Mouse (Mus musculus) A20 (cell line): ENCODE data around the gene Nfe2.
"Not testable (repeated sequence)": the region's sequence is repeated elsewhere in the genome, so short reads cannot be mapped to it uniquely, and the experiment has no call there.

ENCODE experiments used
- DNase-seq: peaks from one replicate; pipeline ENCODE4 v3.0.0-alpha.2; 2011; ENCODE audit warnings: low read depth, low spot score

Gene Nfe2

GRCm38 (mm10) chr15:103290843-103291242, 32.6 kb upstream of the Nfe2 start:
- DNase-seq: no peak

GRCm38 (mm10) chr15:103290417-103290816, 32.2 kb upstream of the Nfe2 start:
- DNase-seq: no peak

GRCm38 (mm10) chr15:103289600-103289999, 31.4 kb upstream of the Nfe2 start:
- DNase-seq: no peak

GRCm38 (mm10) chr15:103285778-103286417, 27.7 kb upstream of the Nfe2 start:
- no peak for DNase-seq

- DNase-seq: no peak
Measured at GRCm38 (mm10) chr15:103284647-103285046, 26.4 kb upstream of the Nfe2 start.

GRCm38 (mm10) chr15:103284066-103284465, 25.9 kb upstream of the Nfe2 start:
- DNase-seq: peak; percentile 63

GRCm38 (mm10) chr15:103281465-103282205, 23.4 kb upstream of the Nfe2 start:
- DNase-seq: no peak

GRCm38 (mm10) chr15:103280817-103281464, 22.7 kb upstream of the Nfe2 start:
- peak; percentile 68 for DNase-seq

- DNase-seq: peak; percentile 48
Measured at GRCm38 (mm10) chr15:103279750-103280149, 21.5 kb upstream of the Nfe2 start.

GRCm38 (mm10) chr15:103277949-103278348, 19.7 kb upstream of the Nfe2 start:
- no peak for DNase-seq

GRCm38 (mm10) chr15:103275943-103276342, 17.7 kb upstream of the Nfe2 start:
- not testable (repeated sequence) for DNase-seq

- peak; percentile 98 for DNase-seq
Measured at GRCm38 (mm10) chr15:103272419-103273279, 14.4 kb upstream of the Nfe2 start, which contains the start of gene Copz1. Copz1 (plus strand) TSS chr15:103272714.

GRCm38 (mm10) chr15:103268903-103269302, 10.7 kb upstream of the Nfe2 start:
- no peak for DNase-seq

GRCm38 (mm10) chr15:103264794-103265193, 6.6 kb upstream of the Nfe2 start:
- no peak for DNase-seq

- no peak for DNase-seq
Measured at GRCm38 (mm10) chr15:103259989-103260388, 1.8 kb upstream of the Nfe2 start.

GRCm38 (mm10) chr15:103259162-103259561, 959 bp upstream of the Nfe2 start:
- DNase-seq: no peak

GRCm38 (mm10) chr15:103256210-103256986, 1.8 kb downstream of the Nfe2 start:
- no peak for DNase-seq

- DNase-seq: no peak
Measured at GRCm38 (mm10) chr15:103255169-103255568, 3.0 kb downstream of the Nfe2 start.

GRCm38 (mm10) chr15:103253352-103253751, 4.9 kb downstream of the Nfe2 start:
- DNase-seq: no peak

- DNase-seq: no peak
Measured at GRCm38 (mm10) chr15:103252660-103253059, 5.5 kb downstream of the Nfe2 start.

GRCm38 (mm10) chr15:103251595-103251994, 6.6 kb downstream of the Nfe2 start:
- no peak for DNase-seq
